ENCODE assay signal across 8 mouse cellular contexts in genomic region chr1:82476256-82476655, GRCm38 (mm10).
DNase-seq lines count a peak whose midpoint lies in the region; ATAC-seq and TF ChIP-seq lines count a peak whose summit lies in the region.
"Had no signal": no experiment of that assay in that cellular context is flagged by ENCODE, and none has a peak within 500 bp of the region (broad histone marks: within the 10 kb centered on the region; RNA-seq: fewer than 3 reads in every experiment).

No protein-coding gene starts in this region.

- no peaks in the 10 kb centered on the region for H3K27me3 ChIP-seq in liver, adult 2 months (ENCODE audit: control insufficient read depth, insufficient read depth, low read length)
- no peaks in the 10 kb centered on the region for H3K27me3 ChIP-seq in liver, embryonic 12.5 days (replicated peaks)
- no peaks in the 10 kb centered on the region for H3K27me3 ChIP-seq in embryonic facial prominence, embryonic 10.5 days (replicated peaks; ENCODE audit: low read depth, poor library complexity, severe bottlenecking)
- H3K27me3 ChIP-seq in hindbrain, embryonic 12.5 days, result no peaks in the 10 kb centered on the region
- H3K27me3 ChIP-seq in midbrain, embryonic 14.5 days (ENCODE audit: control insufficient read depth, insufficient read depth, low read length), result no peaks in the 10 kb centered on the region
- no peaks in the 10 kb centered on the region for H3K27me3 ChIP-seq in thymus, adult 2 months (ENCODE audit: control insufficient read depth, insufficient read depth, low read length)
- H3K27me3 ChIP-seq: stomach, embryonic 15.5 days had no signal

- H3K9me3 ChIP-seq in liver, embryonic 12.5 days (replicated peaks), result no peaks in the 10 kb centered on the region
- no peaks in the 10 kb centered on the region for H3K9me3 ChIP-seq in embryonic facial prominence, embryonic 10.5 days
- H3K9me3 ChIP-seq in hindbrain, embryonic 12.5 days (replicated peaks), result no peaks in the 10 kb centered on the region
- no peaks in the 10 kb centered on the region for H3K9me3 ChIP-seq in midbrain, embryonic 14.5 days (ENCODE audit: control insufficient read depth, low read length)
- H3K9me3 ChIP-seq: stomach, embryonic 15.5 days had no signal

- peak; percentile 78 for TF ChIP-seq CTCF in liver, adult 2 months (IDR thresholded peaks at IDR 0.05; ENCODE audit: low read depth, low read length)
- no peak for TF ChIP-seq CTCF in thymus, adult 2 months (IDR thresholded peaks at IDR 0.05; ENCODE audit: borderline replicate concordance, control insufficient read depth, extremely low read depth, insufficient read depth, low read length, poor library complexity)

- H3K9ac ChIP-seq in liver, adult 2 months (ENCODE audit: low read depth, low read length), result no peak overlapping the region
- H3K9ac ChIP-seq in liver, embryonic 12.5 days, result no peak overlapping the region
- H3K9ac ChIP-seq in hindbrain, embryonic 12.5 days, result no peak overlapping the region
- no peak overlapping the region for H3K9ac ChIP-seq in midbrain, embryonic 14.5 days (replicated peaks; ENCODE audit: low read length)
- H3K9ac ChIP-seq: stomach, embryonic 15.5 days had no signal

- no peaks in the 10 kb centered on the region for H3K4me1 ChIP-seq in liver, adult 2 months (ENCODE audit: control insufficient read depth, insufficient read depth, low read length)
- no peaks in the 10 kb centered on the region for H3K4me1 ChIP-seq in liver, embryonic 12.5 days
- peaks cover 34% of the 10 kb centered on the region for H3K4me1 ChIP-seq in embryonic facial prominence, embryonic 10.5 days
- peaks cover 16% of the 10 kb centered on the region for H3K4me1 ChIP-seq in hindbrain, embryonic 12.5 days
- H3K4me1 ChIP-seq in midbrain, embryonic 14.5 days (ENCODE audit: control insufficient read depth, insufficient read depth, low read length), result 0 out of 2 replicates have a peak, but pooled peaks cover 4% of the 10 kb centered on the region
- H3K4me1 ChIP-seq in thymus, adult 2 months (replicated peaks; ENCODE audit: control insufficient read depth, insufficient read depth, low read length), result no peaks in the 10 kb centered on the region
- H3K4me1 ChIP-seq: stomach, embryonic 15.5 days had no signal

- no peaks in the 10 kb centered on the region for H3K36me3 ChIP-seq in liver, adult 2 months (ENCODE audit: control insufficient read depth, insufficient read depth, low read length)
- H3K36me3 ChIP-seq in liver, embryonic 12.5 days, result no peaks in the 10 kb centered on the region
- H3K36me3 ChIP-seq in embryonic facial prominence, embryonic 10.5 days (replicated peaks), result no peaks in the 10 kb centered on the region
- H3K36me3 ChIP-seq in hindbrain, embryonic 12.5 days, result no peaks in the 10 kb centered on the region
- no peaks in the 10 kb centered on the region for H3K36me3 ChIP-seq in midbrain, embryonic 14.5 days (ENCODE audit: control insufficient read depth, insufficient read depth, low read length)
- H3K36me3 ChIP-seq in thymus, adult 2 months (ENCODE audit: control insufficient read depth, insufficient read depth, low read length), result no peaks in the 10 kb centered on the region
- H3K36me3 ChIP-seq: stomach, embryonic 15.5 days had no signal

- TF ChIP-seq POLR2A in liver, adult 2 months (IDR thresholded peaks at IDR 0.05; ENCODE audit: extremely low read depth, insufficient read depth, low read length), result no peak
- no peak for TF ChIP-seq POLR2A in thymus, adult 2 months (IDR thresholded peaks at IDR 0.05; ENCODE audit: control insufficient read depth, extremely low read depth, insufficient read depth, low read length, poor library complexity)

- H3K4me2 ChIP-seq in liver, embryonic 12.5 days, result no peak overlapping the region
- no peak overlapping the region; the same call in 1 of the 2 replicates for H3K4me2 ChIP-seq in hindbrain, embryonic 12.5 days (replicated peaks)
- H3K4me2 ChIP-seq in midbrain, embryonic 14.5 days (ENCODE audit: low read length), result 0 out of 2 replicates have a peak overlapping the region, but pooled peaks have one; percentile 5
- H3K4me2 ChIP-seq: stomach, embryonic 15.5 days had no signal

- no peak overlapping the region for H3K27ac ChIP-seq in liver, adult 2 months (replicated peaks; ENCODE audit: insufficient read depth, low read depth, low read length)
- H3K27ac ChIP-seq in liver, embryonic 12.5 days, result no peak overlapping the region
- H3K27ac ChIP-seq in embryonic facial prominence, embryonic 10.5 days (replicated peaks), result no peak overlapping the region
- peak overlapping the region; percentile 8; the same call in 1 of the 2 replicates for H3K27ac ChIP-seq in hindbrain, embryonic 12.5 days
- H3K27ac ChIP-seq in midbrain, embryonic 14.5 days (replicated peaks; ENCODE audit: low read depth, low read length), result no peak overlapping the region
- no peak overlapping the region for H3K27ac ChIP-seq in thymus, adult 2 months (ENCODE audit: control insufficient read depth, insufficient read depth, low read length)
- H3K27ac ChIP-seq: stomach, embryonic 15.5 days had no signal

- H3K4me3 ChIP-seq in liver, adult 2 months (ENCODE audit: insufficient read depth, low read depth, low read length), result no peak overlapping the region
- H3K4me3 ChIP-seq in liver, embryonic 12.5 days, result no peak overlapping the region
- no peak overlapping the region for H3K4me3 ChIP-seq in embryonic facial prominence, embryonic 10.5 days
- H3K4me3 ChIP-seq in hindbrain, embryonic 12.5 days, result no peak overlapping the region
- no peak overlapping the region for H3K4me3 ChIP-seq in midbrain, embryonic 14.5 days (replicated peaks; ENCODE audit: low read depth, low read length)
- H3K4me3 ChIP-seq in thymus, adult 2 months (ENCODE audit: control insufficient read depth, insufficient read depth, low read length), result no peak overlapping the region
- H3K4me3 ChIP-seq: stomach, embryonic 15.5 days had no signal

- no peaks in the 10 kb centered on the region for H3K79me2 ChIP-seq in liver, adult 2 months (ENCODE audit: control insufficient read depth, insufficient read depth, low read length)

- peak; percentile 12 for DNase-seq in liver, adult 2 months (ENCODE audit: extremely low read depth, low read depth, low spot score)
- peak; percentile 3 for DNase-seq in WW6 (ENCODE audit: low read depth, low spot score)
- DNase-seq in embryonic facial prominence, embryonic 10.5 days (ENCODE audit: low spot score), result peak; percentile 51
- peak; percentile 75 for DNase-seq in midbrain, embryonic 14.5 days
- DNase-seq in thymus, adult 2 months, result no peak

- ATAC-seq in liver, embryonic 12.5 days, result no peak
- no peak for ATAC-seq in hindbrain, embryonic 12.5 days (ENCODE audit: low FRiP score)
- peak; percentile 51; the same call in 1 of the 2 replicates for ATAC-seq in midbrain, embryonic 14.5 days (ENCODE audit: low FRiP score, low TSS enrichment)

- 57% methylated on average over 11 of the region's 11 CpGs for WGBS in liver, adult 2 months
- WGBS in liver, embryonic 12.5 days (ENCODE audit: insufficient replicate concordance), result 53% methylated on average over 11 of the region's 11 CpGs
- 40% methylated on average over 11 of the region's 11 CpGs for WGBS in embryonic facial prominence, embryonic 10.5 days
- 44% methylated on average over 11 of the region's 11 CpGs for WGBS in hindbrain, embryonic 12.5 days
- WGBS in midbrain, embryonic 14.5 days, result 50% methylated on average over 11 of the region's 11 CpGs
- WGBS in thymus, adult 2 months, result 59% methylated on average over 11 of the region's 11 CpGs
